Mouse (Mus musculus) ES-Bruce4 (cell line): ENCODE results near the gene Canx.

Experiments
- CTCF ChIP-seq: IDR thresholded peaks from one replicate; pipeline ENCODE4 v1.8.1; 2011; ENCODE audit warnings: low read depth, low read length
- EP300 ChIP-seq: IDR thresholded peaks from 2 replicates; pipeline ENCODE4 v1.6.1; 2011; ENCODE audit warnings: low read depth, low read length; ENCODE audit not compliant: insufficient read depth
- POLR2A ChIP-seq: IDR thresholded peaks from one replicate; pipeline ENCODE4 v1.8.1; 2011; ENCODE audit warnings: low read length; ENCODE audit not compliant: insufficient read depth

DNA sequence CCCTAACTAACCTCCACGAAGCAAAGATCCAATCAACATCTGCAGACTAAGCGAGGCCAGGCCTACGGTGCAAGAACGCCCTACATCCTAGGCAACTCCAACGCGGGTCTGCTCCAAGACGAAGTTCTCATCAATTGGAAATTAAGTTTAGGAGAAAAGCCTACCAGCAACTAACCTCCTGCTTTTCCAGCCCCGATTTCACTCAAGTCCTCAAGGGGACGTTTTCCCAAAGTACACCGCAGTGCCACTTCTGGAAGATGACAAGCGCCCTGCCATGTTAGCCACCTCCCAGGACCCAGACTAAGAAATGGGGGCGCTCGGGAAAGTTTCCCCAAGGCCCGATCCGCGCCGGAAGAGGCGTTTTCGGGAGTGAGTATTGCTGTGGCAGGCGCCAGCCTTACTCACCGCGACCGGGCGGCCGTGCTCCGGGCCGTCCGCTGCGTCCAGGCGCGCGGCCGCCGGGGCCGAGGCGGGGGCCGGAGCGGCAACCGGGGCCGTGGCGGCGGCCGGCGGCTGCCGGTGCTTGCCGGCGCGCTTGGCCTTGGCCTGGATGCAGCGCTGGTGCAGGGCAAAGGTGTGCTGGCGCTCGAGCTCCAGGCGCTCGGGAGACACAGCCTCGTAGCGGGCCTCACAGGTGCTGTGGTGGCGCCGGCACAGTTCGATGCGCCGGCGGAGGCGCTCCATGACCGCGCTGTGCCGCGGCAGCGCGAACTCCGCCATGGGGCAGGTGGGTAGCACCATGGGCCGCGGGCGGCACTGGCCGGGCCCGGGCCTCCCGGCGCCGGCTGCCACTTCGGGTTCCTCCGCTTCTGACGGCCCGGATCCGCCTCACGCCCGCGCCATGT is 33.9 kb downstream of the Canx start:
- TF ChIP-seq POLR2A (no peak), CTCF (no peak), EP300 (no peak)
